Mouse (Mus musculus) testis, adult 2 months (tissue): ENCODE results near the gene Mef2b.

Source experiments
- CTCF ChIP-seq: fragments of 200-500 bp; IDR thresholded peaks from 2 replicates; pipeline ENCODE4 v1.5.1; 2012; ENCODE audit warnings: low read depth, mild to moderate bottlenecking, inconsistent platforms, low read length, moderate library complexity; ENCODE audit not compliant: control insufficient read depth, insufficient read depth, insufficient replicate concordance
- POLR2A ChIP-seq: fragments of 200-500 bp; IDR thresholded peaks from 2 replicates; pipeline ENCODE4 v1.6.1; 2012; ENCODE audit warnings: low read depth, mild to moderate bottlenecking, inconsistent platforms, low read length, moderate library complexity; ENCODE audit not compliant: control insufficient read depth

DNA sequence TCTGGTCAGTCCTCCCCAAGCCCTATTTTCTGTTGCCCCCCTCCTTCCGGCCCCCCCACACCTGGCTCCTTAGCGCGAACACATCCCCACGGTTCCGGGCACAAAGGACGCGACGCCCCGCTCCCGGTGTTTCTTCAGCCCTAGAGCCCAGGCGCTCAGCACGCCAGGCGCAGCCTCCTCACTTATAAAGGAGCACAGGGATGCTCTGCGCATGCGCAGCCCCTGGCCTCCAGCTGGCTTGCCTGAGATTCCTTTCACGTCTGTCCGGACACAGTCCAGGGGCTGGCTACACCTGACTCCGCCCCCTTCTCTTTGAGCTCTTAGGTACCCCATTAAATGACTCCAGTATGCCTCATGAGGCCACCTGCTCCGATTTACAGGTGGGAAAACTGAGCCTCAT, 18.8 kb upstream of the Mef2b start, which contains the start of gene Ncan:
- TF ChIP-seq CTCF = no peak
- TF ChIP-seq POLR2A = no peak
